Mouse (Mus musculus): ENCODE results near the gene Pros1. TPM values are rescaled to one million over a fixed set of nuclear protein-coding genes. Genes with fewer than 3 reads are reported as not detected.

The Pros1 gene
- polyA plus RNA-seq, 1 experiment from 2014 or later = 14.9 TPM

DNA sequence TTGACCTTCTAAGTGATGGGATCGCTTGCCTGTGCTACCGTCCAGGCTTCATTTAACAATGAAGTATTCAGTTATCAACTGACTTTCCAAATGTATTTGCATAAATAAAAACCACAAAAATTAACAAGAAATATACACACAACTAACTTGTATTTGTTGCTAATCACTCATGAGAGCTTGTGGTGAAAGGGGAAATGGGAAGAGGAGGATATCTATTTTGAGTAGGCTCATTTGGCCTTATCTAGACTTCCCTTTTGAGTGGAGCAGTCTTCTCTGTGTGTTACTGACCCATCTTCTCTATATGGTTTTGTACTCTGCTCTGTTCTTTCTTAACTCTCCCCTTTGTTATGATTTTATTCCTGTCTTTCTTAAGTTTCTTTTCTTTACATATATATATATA, 2.2 kb downstream of the Pros1 start:
- H3K4me1 ChIP-seq (ENCODE audit: control insufficient read depth, insufficient read depth, low read length) = no peaks in the 10 kb centered on the region
- no peak overlapping the region for H3K9ac ChIP-seq (ENCODE audit: low read depth, low read length)
- no peak overlapping the region for H3K27ac ChIP-seq (ENCODE audit: low read depth, low read length)
- ATAC-seq (replicated peaks; ENCODE audit: insufficient number of reproducible peaks, low FRiP score, low TSS enrichment) = no peak
- no peaks in the 10 kb centered on the region for H3K27me3 ChIP-seq (ENCODE audit: control insufficient read depth, insufficient read depth, low read length)
- 89% methylated on average over 2 of the region's 2 CpGs for WGBS (ENCODE audit: insufficient replicate concordance)
- no peaks in the 10 kb centered on the region for H3K36me3 ChIP-seq (ENCODE audit: control insufficient read depth, insufficient read depth, low read length)
- no peak overlapping the region for H3K4me3 ChIP-seq (ENCODE audit: low read depth, low read length)
- H3K9me3 ChIP-seq (replicated peaks; ENCODE audit: control insufficient read depth, low read length) = no peaks in the 10 kb centered on the region
- H3K4me2 ChIP-seq = no peak overlapping the region

DNA sequence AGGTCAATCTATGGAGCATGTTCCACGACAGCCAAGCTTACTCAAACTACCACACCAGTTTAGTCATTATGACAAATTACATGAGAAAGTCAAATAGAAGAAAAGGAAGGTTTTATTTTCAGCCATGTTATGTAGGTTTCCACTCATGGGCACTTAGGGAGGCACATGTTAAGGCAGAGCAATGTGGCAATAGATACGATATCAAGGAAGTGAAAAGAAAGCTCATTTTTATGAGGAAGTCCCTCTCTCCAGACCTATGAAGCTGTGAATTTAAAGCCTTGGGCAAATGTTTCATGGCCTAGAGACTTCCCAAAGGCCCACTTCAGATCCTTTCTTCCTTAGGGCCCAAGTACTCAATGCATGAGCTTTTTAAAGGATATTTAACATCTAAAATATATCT, 3.4 kb downstream of the Pros1 start:
- Histone ChIP-seq H3K4me3 (ENCODE audit: low read depth, low read length) (no peak overlapping the region), H3K4me1 (ENCODE audit: control insufficient read depth, insufficient read depth, low read length) (no peaks in the 10 kb centered on the region), H3K27me3 (ENCODE audit: control insufficient read depth, insufficient read depth, low read length) (no peaks in the 10 kb centered on the region), H3K9me3 (replicated peaks; ENCODE audit: control insufficient read depth, low read length) (no peaks in the 10 kb centered on the region), H3K27ac (ENCODE audit: low read depth, low read length) (no peak overlapping the region), H3K4me2 (no peak overlapping the region), H3K9ac (ENCODE audit: low read depth, low read length) (no peak overlapping the region), H3K36me3 (ENCODE audit: control insufficient read depth, insufficient read depth, low read length) (no peaks in the 10 kb centered on the region)
- ATAC-seq (replicated peaks; ENCODE audit: insufficient number of reproducible peaks, low FRiP score, low TSS enrichment) = no peak
- 80% methylated on average over 2 of the region's 2 CpGs for WGBS (ENCODE audit: insufficient replicate concordance)

DNA sequence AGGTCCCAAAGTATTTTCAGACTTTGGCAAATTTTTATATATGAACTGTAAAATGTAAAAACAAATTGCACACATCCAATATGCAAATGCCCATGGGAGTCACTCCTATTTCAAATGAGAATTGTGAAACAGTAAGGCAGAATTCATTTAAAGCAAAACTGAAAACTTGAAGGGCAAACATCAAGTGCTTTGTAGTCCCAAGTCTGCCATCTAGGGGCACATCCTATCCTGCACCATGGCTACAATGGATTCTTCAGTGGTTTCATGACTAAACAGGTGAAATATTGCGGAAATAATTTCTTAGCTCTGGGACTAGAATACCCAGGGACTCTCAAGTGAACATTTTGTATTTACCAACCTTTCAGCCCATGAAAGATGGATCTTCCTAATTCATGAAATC, 3.9 kb downstream of the Pros1 start:
- 92% methylated on average over 1 of the region's 1 CpGs for WGBS (ENCODE audit: insufficient replicate concordance)

DNA sequence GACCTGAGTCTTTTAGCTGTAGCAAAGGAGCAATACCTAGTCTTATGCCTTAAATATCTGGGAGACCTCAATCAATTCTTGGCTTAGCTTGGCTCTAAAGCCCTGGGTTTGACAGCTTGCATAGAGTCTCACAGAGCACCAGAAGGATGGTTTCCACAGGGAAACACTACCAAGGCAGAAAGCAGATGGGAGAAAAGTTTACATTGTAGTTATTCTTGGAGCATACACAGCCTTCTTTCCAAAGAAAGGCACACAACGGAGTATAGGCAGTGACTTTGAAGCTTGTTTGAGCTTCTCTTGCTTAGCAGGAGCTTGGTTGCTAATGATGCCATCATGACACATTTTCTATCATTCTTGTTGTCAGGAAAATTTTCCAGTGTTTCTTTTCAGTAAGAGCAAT, 6.0 kb downstream of the Pros1 start:
- no peak overlapping the region for H3K4me3 ChIP-seq (ENCODE audit: low read depth, low read length)
- no peaks in the 10 kb centered on the region for H3K9me3 ChIP-seq (replicated peaks; ENCODE audit: control insufficient read depth, low read length)
- 76% methylated on average over 1 of the region's 1 CpGs for WGBS (ENCODE audit: insufficient replicate concordance)
- H3K4me1 ChIP-seq (ENCODE audit: control insufficient read depth, insufficient read depth, low read length) = no peaks in the 10 kb centered on the region
- H3K4me2 ChIP-seq = no peak overlapping the region
- no peaks in the 10 kb centered on the region for H3K27me3 ChIP-seq (ENCODE audit: control insufficient read depth, insufficient read depth, low read length)
- H3K36me3 ChIP-seq (ENCODE audit: control insufficient read depth, insufficient read depth, low read length) = no peaks in the 10 kb centered on the region
- ATAC-seq (replicated peaks; ENCODE audit: insufficient number of reproducible peaks, low FRiP score, low TSS enrichment) = no peak
- no peak overlapping the region for H3K9ac ChIP-seq (ENCODE audit: low read depth, low read length)
- no peak overlapping the region for H3K27ac ChIP-seq (ENCODE audit: low read depth, low read length)

More for the DNA sequence above, 3.9 kb downstream of the Pros1 start:
- H3K36me3 ChIP-seq (ENCODE audit: control insufficient read depth, insufficient read depth, low read length) = no peaks in the 10 kb centered on the region
- no peaks in the 10 kb centered on the region for H3K27me3 ChIP-seq (ENCODE audit: control insufficient read depth, insufficient read depth, low read length)
- H3K4me2 ChIP-seq = no peak overlapping the region
- H3K9me3 ChIP-seq (replicated peaks; ENCODE audit: control insufficient read depth, low read length) = no peaks in the 10 kb centered on the region
- no peak for ATAC-seq (replicated peaks; ENCODE audit: insufficient number of reproducible peaks, low FRiP score, low TSS enrichment)
- H3K27ac ChIP-seq (ENCODE audit: low read depth, low read length) = no peak overlapping the region
- no peak overlapping the region for H3K4me3 ChIP-seq (ENCODE audit: low read depth, low read length)
- no peaks in the 10 kb centered on the region for H3K4me1 ChIP-seq (ENCODE audit: control insufficient read depth, insufficient read depth, low read length)
- no peak overlapping the region for H3K9ac ChIP-seq (ENCODE audit: low read depth, low read length)

DNA sequence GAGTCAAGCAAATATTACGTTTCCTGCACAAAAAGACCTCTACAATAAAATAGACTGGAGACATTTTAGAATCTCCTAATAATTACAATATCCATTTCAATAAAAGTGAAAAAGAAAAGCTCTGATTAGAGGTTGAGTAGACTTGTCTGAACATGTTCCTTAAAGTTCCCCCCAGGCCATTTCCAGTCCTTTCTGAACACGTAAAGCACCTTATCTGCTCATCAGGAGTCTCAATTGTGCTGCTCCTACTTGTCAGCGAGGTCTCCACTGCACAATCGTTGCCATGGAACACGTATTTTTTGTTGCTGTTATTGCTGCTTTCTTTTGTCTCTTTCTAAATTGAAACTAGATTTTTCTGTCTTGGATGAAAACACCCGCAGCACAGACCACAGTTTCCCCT, 7.3 kb downstream of the Pros1 start:
- H3K9ac ChIP-seq (ENCODE audit: low read depth, low read length) = no peak overlapping the region
- no peaks in the 10 kb centered on the region for H3K27me3 ChIP-seq (ENCODE audit: control insufficient read depth, insufficient read depth, low read length)
- ATAC-seq (replicated peaks; ENCODE audit: insufficient number of reproducible peaks, low FRiP score, low TSS enrichment) = no peak
- H3K36me3 ChIP-seq (ENCODE audit: control insufficient read depth, insufficient read depth, low read length) = no peaks in the 10 kb centered on the region
- no peak overlapping the region for H3K4me3 ChIP-seq (ENCODE audit: low read depth, low read length)
- no peaks in the 10 kb centered on the region for H3K9me3 ChIP-seq (replicated peaks; ENCODE audit: control insufficient read depth, low read length)
- no peak overlapping the region for H3K4me2 ChIP-seq
- 60% methylated on average over 6 of the region's 6 CpGs for WGBS (ENCODE audit: insufficient replicate concordance)
- no peak overlapping the region for H3K27ac ChIP-seq (ENCODE audit: low read depth, low read length)
- no peaks in the 10 kb centered on the region for H3K4me1 ChIP-seq (ENCODE audit: control insufficient read depth, insufficient read depth, low read length)

DNA sequence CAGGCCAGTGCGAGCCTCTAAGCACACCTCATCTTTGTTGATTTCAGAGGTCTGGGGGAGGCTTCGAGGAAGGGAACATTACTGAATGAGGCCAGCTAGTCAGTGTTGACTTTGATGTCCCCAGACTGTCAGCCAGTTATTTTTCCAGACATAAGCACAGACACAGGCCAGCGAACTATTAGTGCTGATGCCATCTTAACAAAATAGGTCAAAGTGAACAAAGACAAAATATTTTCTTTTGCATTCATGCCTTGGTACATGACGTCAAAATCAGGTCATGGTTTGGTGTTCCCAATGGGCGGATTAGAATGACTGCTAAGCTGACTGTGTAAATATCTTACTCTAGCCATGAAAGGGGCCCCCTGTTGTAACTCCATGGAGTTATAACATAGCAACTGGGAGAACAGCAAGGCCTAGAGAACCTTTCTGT, 18.6 kb downstream of the Pros1 start:
- Histone ChIP-seq H3K27ac (ENCODE audit: low read depth, low read length) (no peak overlapping the region), H3K27me3 (ENCODE audit: control insufficient read depth, insufficient read depth, low read length) (no peaks in the 10 kb centered on the region), H3K9ac (ENCODE audit: low read depth, low read length) (no peak overlapping the region), H3K4me1 (ENCODE audit: control insufficient read depth, insufficient read depth, low read length) (no peaks in the 10 kb centered on the region), H3K4me2 (no peak overlapping the region), H3K9me3 (replicated peaks; ENCODE audit: control insufficient read depth, low read length) (no peaks in the 10 kb centered on the region), H3K4me3 (ENCODE audit: low read depth, low read length) (no peak overlapping the region), H3K36me3 (ENCODE audit: control insufficient read depth, insufficient read depth, low read length) (no peaks in the 10 kb centered on the region)
- ATAC-seq (replicated peaks; ENCODE audit: insufficient number of reproducible peaks, low FRiP score, low TSS enrichment) = no peak
- 72% methylated on average over 5 of the region's 5 CpGs for WGBS (ENCODE audit: insufficient replicate concordance)

DNA sequence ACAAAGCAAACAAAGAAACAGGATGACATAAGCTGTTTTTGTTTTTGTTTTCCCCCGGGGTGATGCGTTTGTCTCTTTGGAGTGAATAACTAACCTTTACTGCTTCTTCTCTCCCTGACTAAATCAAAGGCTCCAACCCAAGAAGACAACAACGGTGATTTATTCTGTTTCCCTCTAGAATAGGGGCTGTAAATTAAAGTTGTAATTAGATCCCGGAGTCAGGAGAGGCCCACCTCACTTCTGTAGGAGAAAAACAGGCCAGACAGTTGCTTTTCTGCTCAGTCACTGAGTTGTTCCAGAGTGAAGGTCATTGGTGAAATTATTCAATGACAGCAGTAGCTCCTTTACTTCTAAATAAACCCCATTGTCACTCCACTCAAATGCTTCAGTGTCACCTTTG, 19.1 kb downstream of the Pros1 start:
- H3K36me3 ChIP-seq (ENCODE audit: control insufficient read depth, insufficient read depth, low read length) = no peaks in the 10 kb centered on the region
- no peak overlapping the region for H3K4me3 ChIP-seq (ENCODE audit: low read depth, low read length)
- WGBS (ENCODE audit: insufficient replicate concordance) = 70% methylated on average over 4 of the region's 4 CpGs
- no peaks in the 10 kb centered on the region for H3K4me1 ChIP-seq (ENCODE audit: control insufficient read depth, insufficient read depth, low read length)
- no peak overlapping the region for H3K27ac ChIP-seq (ENCODE audit: low read depth, low read length)
- no peaks in the 10 kb centered on the region for H3K27me3 ChIP-seq (ENCODE audit: control insufficient read depth, insufficient read depth, low read length)
- H3K9ac ChIP-seq (ENCODE audit: low read depth, low read length) = no peak overlapping the region
- ATAC-seq (replicated peaks; ENCODE audit: insufficient number of reproducible peaks, low FRiP score, low TSS enrichment) = no peak
- H3K4me2 ChIP-seq = no peak overlapping the region
- H3K9me3 ChIP-seq (replicated peaks; ENCODE audit: control insufficient read depth, low read length) = no peaks in the 10 kb centered on the region

DNA sequence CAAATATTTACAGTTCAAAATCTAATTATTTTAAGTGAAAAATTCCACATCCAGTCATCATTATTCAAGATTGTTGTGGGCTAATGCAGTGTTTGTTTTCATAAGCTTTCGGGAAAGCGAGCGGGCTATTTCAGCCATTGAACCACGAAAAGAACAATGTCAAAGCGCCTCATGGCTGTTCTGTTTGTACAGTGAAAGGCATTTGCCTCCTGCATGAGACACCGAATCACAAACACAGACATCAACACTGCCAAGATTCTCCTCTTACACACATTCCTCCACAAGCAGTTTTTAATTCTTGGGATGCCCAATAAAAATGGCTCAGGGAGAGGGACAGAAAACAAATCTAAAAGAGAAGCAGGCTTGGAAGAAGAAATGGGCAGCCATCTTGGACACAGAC, 20.0 kb downstream of the Pros1 start:
- Histone ChIP-seq H3K9ac (ENCODE audit: low read depth, low read length) (no peak overlapping the region), H3K9me3 (replicated peaks; ENCODE audit: control insufficient read depth, low read length) (no peaks in the 10 kb centered on the region), H3K27ac (ENCODE audit: low read depth, low read length) (no peak overlapping the region), H3K36me3 (ENCODE audit: control insufficient read depth, insufficient read depth, low read length) (no peaks in the 10 kb centered on the region), H3K27me3 (ENCODE audit: control insufficient read depth, insufficient read depth, low read length) (no peaks in the 10 kb centered on the region), H3K4me2 (no peak overlapping the region), H3K4me1 (ENCODE audit: control insufficient read depth, insufficient read depth, low read length) (no peaks in the 10 kb centered on the region), H3K4me3 (ENCODE audit: low read depth, low read length) (no peak overlapping the region)
- 88% methylated on average over 6 of the region's 6 CpGs for WGBS (ENCODE audit: insufficient replicate concordance)
- no peak for ATAC-seq (replicated peaks; ENCODE audit: insufficient number of reproducible peaks, low FRiP score, low TSS enrichment)

DNA sequence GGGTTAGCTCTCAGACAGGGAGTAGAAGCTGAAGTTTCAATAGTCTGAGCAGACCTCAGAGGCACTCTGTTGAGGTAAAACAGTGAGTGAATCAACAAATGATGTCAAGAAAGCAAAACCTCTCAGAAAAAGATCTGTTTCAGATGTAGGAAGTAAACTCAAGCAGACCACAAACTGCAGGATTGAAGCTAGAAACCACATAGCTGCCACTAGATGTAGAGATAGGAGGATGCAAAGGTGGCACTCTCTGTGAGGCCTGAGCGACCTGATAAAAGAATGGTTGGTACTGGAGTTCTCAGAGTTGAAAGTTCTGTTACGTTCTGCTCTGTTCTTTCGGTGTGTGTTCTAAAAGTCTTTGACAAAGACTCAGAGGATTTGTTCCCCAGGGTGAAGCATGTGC, 41.7 kb downstream of the Pros1 start:
- WGBS (ENCODE audit: insufficient replicate concordance) = 88% methylated on average over 3 of the region's 3 CpGs

More for the DNA sequence above, 41.7 kb downstream of the Pros1 start:
- Histone ChIP-seq H3K9ac (ENCODE audit: low read depth, low read length) (no peak overlapping the region), H3K9me3 (replicated peaks; ENCODE audit: control insufficient read depth, low read length) (no peaks in the 10 kb centered on the region), H3K4me1 (ENCODE audit: control insufficient read depth, insufficient read depth, low read length) (no peaks in the 10 kb centered on the region), H3K27ac (ENCODE audit: low read depth, low read length) (no peak overlapping the region), H3K4me3 (ENCODE audit: low read depth, low read length) (no peak overlapping the region), H3K36me3 (ENCODE audit: control insufficient read depth, insufficient read depth, low read length) (no peaks in the 10 kb centered on the region), H3K4me2 (no peak overlapping the region), H3K27me3 (ENCODE audit: control insufficient read depth, insufficient read depth, low read length) (no peaks in the 10 kb centered on the region)
- ATAC-seq (replicated peaks; ENCODE audit: insufficient number of reproducible peaks, low FRiP score, low TSS enrichment) = no peak
